Mouse (Mus musculus) heart, adult 2 months (tissue): ENCODE data around the gene Ccdc3.

Experiments
- CTCF ChIP-seq: fragments of 200-600 bp; IDR thresholded peaks from 2 replicates; pipeline ENCODE4 v1.8.1; 2022; ENCODE audit warnings: antibody characterized with exemption, mild to moderate bottlenecking, moderate library complexity
- POLR2A ChIP-seq: fragments of 200-500 bp; IDR thresholded peaks from 2 replicates; pipeline ENCODE4 v1.6.1; 2011; ENCODE audit warnings: mild to moderate bottlenecking, low read depth, low read length, control low read depth; ENCODE audit not compliant: insufficient read depth

- no peak for TF ChIP-seq CTCF
- TF ChIP-seq POLR2A: no peak
Observed at GRCm38 (mm10) chr2:5161908-5162674, 24.5 kb downstream of the Ccdc3 start.
